Mouse (Mus musculus): ENCODE results near the gene Esyt2.
"Not testable (repeated sequence)": the region's sequence is repeated elsewhere in the genome, so short reads cannot be mapped to it uniquely, and the experiment has no call there.

The Esyt2 gene

DNA sequence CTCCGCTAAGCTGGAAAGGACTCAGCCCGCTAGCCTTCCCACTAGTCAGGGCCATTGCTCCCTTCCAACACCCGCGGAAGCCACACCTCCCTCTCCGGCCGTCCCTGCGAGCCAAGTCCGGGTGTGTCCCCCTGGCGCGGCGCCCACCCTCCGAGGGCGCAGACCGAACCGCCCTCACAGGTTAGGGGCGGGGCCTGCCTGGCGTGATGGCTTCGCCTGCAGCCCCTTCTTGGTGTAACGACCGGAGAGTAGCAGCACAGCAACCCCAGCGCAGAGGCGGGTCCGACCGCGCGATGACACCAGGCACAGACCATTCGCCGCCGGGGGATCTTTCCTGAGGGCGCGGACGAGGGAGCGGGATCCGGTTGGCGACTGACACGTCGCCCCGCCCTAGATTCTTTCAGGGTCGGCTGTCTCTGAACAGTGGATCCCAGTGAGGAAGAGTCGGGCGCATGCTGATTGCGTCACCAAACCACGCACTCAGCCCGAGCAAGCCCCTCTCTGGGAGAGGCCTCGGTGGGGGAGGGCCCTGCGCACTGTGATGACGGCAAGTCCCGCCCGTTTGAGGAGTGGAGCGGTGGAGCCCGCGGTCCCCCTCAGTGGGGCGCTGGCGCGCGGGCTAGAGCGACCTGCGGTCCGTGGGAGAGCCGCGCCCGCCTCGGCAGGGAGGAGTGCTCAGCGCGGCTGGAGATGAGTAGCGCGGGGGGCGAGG is at the start of gene Esyt2:
Esyt2 (plus strand) TSS at position 544 of the 712 bp plus-strand sequence.
- peak; percentile 100 for DNase-seq

GRCm38 (mm10) chr12:116231612-116232011 is 49.4 kb upstream of the Esyt2 start:
- DNase-seq = no peak

DNA sequence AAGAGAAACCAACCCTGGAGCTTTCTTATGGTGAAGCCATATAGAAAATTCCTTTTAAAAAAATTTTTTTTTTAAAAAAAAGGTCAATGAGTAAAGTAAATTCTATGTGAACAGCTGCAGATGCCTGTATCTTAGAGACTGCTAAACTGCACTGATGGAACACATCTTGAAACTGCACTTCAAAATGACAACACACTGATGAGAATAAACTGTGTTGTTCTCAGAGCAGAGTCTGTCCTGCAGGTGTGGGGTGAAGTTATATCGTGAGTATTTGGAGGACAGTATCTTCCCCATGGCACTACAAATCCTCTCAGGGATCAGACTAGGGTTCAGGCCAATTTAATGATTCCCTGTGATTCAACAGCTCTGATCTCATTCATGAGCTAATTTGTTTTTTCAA is 48.9 kb upstream of the Esyt2 start:
- DNase-seq = no peak

DNA sequence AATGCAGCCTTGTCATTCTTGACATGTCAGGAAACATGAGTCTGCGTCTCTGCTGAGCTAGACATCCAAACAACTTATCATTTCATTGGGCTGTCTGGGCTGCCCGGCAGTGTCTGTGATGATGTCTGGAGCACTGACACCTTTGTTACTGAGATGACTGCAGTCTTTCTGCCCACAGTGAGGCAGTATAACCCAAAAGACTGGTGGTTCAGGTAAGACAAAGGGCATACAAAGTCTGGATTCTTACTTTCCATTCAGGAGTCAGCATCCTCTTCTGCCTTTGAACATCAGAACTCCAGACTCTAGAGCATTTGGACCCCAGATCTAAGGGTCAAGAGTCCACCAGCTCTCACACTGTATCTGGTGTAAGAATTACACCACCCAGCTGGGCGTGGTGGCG is 45.6 kb upstream of the Esyt2 start:
- peak; percentile 5 for DNase-seq

DNA sequence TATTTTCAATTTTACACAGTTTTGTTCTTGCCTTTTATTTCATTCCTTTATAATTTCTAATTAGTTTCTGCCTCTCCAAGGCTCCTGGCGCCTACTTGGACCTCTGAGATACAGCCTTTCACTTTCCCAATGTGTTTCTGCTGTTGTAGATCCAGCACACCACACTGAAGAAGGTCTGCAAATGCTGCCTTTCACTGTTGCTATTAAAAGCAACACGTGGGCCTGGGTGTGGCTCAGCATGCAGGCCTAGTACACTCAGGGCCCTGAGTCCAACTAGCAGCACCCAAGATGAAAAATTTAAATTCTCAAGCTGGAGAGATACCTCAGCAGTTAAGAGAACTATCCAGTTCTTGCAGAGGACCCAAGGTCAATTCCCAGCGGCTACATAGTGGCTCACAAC is 44.3 kb upstream of the Esyt2 start:
- no peak for DNase-seq

DNA sequence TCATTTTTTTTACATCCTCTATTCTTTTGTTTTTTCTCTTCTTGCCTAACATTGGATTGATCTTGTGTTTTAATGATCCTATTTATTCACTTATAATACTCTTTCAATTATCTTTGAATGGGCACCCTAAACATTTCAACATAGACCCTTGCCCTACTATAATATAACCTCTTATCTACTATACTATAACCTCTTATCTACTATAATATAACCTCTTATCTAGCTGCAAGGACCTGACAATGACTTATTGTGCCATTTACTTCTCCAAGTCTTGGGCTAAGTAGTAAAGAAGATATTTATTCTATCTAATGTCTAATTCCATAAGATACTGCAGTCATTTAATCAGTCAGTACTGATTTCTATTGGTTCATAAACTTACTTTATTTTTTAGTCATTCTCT is 42.6 kb upstream of the Esyt2 start:
- no peak for DNase-seq

GRCm38 (mm10) chr12:116238803-116239202 is 42.2 kb upstream of the Esyt2 start:
- no peak for DNase-seq

- DNase-seq = no peak
Measured at GRCm38 (mm10) chr12:116244601-116245000, 36.4 kb upstream of the Esyt2 start.

- DNase-seq = no peak
Measured at GRCm38 (mm10) chr12:116254652-116255051, 26.3 kb upstream of the Esyt2 start.

DNA sequence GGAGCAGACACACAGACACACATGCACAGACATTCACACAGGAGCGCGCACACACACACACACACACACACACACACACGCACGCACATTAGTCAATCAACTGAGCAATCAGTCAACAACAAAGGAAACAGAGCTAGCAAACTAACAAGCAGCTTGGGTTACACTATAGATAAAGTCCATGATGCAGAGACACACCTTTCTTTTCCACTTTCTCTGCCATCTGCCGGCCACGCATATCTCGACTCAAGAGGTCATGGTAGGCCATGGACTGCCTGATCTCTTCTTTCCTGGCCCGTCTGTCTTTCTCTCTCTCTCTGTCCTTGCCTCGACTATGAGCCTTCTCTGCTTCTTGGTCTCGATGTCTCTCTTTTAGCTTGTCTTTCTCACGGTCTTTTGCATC is 25.4 kb upstream of the Esyt2 start:
- no peak for DNase-seq

GRCm38 (mm10) chr12:116258321-116258720 is 22.7 kb upstream of the Esyt2 start:
- DNase-seq = no peak

DNA sequence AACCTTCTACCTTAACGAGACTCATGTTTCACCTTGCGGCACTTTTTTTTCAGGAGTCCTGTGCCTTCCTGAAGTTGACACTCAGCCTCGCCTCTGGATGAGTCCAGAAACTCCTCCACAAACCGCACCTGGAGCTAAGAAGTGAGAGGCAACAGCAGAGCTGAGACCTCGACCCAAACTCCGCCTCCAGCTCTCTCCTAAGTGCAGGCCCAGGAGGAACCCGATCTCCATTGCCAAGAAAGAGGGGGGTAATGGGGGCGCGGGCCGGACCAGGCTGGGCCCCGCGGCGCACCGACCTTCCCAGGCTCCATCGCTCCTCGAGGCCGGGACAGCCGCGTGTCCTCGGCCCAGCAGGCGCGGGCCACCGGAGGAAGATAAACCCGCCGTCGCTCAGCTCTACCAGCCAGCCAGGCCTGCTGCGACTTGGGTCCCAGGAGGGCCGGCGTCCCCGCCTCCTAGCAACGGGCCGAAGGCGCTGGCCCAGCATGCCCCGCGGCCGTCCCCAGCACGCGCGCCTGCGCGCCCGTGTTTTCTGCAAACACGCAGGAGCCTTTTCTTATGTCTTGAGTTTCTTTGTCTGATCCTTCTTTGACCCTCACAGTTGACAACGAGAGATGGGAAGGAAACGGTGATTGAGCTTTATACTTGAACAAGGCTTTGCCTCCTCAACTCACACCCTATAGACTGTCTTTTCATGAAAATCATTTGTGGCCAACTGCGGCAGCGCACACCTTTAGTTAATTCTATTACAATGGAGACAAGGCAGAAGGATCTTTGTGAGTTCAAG is 18.2 kb upstream of the Esyt2 start, which contains the start of gene Wdr60:
Wdr60 (minus strand) TSS at position 468 of the 787 bp plus-strand sequence.
- peak; percentile 93 for DNase-seq

DNA sequence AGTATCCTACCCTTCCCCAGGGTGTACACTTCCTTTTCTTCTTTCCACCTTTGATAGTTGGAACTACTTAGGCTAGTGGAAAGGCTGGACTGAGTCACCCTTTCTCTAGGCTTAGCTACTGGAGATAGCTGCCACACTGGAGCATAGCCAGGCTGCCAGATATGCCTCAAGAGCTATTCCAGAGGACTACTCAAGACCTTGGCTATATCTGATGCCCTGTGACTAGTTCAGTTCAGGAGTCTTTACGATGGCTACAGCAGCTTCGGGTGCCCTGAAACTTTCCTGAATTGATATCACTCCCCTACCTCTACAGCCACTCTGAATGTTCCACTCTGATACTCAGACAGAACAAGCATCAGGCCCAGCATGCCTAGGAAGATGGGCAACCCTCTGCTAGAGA is 16.2 kb upstream of the Esyt2 start:
- no peak for DNase-seq

GRCm38 (mm10) chr12:116265275-116265674 is 15.7 kb upstream of the Esyt2 start:
- DNase-seq = no peak

GRCm38 (mm10) chr12:116269450-116269849 is 11.5 kb upstream of the Esyt2 start:
- DNase-seq = no peak

DNA sequence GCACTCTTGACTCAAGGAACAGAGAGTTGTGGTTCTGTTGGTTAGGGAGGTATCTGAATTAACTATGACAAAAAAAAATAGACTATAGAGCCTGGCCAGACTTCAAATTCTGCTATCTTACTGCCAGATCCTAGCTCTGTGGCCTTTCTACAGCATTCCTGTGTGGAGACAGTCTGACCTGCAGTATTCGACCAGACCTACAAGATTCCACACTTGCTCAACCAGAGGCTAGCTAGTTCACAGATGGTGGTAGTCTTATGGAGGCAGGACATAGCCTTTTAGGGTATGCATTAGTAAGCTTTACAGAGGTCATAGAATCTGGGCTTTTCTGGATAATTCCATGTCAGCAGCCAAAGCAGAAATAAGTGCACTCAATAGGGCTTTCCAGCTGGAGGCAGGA is 10.5 kb upstream of the Esyt2 start:
- DNase-seq = no peak

DNA sequence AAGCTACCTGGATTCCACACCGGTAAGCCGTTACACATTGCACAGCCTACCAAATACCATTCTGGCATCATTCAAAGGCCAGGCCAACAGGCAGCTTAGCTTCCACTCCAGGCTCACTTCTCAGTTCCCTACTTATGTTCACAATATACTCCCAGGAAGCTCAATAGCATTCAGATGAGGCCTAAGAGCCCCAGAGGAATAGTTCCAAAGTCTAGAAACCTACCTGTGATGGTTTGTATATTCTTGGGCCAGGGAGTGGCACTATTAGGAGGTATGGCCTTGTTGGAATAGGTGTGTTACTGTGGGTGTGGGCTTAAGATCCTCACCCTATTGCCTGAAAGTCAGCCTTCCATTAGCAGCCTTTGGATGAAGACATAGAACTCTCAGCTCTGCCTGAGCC is 9.9 kb upstream of the Esyt2 start:
- DNase-seq = no peak

GRCm38 (mm10) chr12:116273733-116274132 is 7.3 kb upstream of the Esyt2 start:
- no peak for DNase-seq

DNA sequence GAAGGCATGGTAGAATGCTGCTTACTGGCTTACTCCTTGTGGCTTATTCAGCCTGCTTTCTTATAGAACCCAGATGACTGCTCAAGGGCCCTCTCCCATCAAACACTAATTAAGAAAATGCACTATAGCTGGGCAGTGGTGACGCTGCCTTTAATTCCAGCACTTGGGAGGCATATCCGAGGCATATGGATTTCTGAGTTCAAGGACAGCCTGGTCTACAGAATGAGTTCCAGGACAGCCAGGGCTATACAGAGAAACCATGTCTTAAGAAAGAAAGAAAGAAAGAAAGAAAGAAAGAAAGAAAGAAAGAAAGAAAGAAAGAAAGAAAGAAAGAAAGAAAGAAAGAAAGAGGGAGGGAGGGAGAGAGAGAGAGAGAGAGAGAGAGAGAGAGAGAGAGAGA is 5.9 kb upstream of the Esyt2 start, which contains the start of gene Gm11027:
Gm11027 (plus strand) TSS at position 301 of the 400 bp plus-strand sequence.
- DNase-seq = not testable (repeated sequence)

- DNase-seq = no peak
Measured at GRCm38 (mm10) chr12:116275631-116276030, 5.4 kb upstream of the Esyt2 start.

DNA sequence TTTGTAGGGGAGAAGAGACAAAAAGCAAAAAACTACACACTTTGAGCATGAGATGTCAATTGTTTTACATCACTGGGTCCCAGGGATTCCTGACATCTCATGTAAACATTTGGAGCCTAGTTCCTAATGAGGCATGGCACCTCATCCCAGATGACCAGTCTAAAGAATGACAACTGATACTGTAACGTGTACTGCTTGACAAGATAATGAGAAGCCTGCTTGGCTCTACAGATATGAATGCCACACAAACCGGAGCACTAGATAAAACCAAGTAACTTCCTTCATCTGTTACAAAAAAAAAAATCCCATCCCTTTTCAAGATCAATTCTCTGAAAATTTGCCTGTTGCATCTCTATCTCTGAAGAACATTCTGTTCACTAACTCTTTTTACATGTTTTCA is 4.0 kb upstream of the Esyt2 start:
- DNase-seq = no peak

DNA sequence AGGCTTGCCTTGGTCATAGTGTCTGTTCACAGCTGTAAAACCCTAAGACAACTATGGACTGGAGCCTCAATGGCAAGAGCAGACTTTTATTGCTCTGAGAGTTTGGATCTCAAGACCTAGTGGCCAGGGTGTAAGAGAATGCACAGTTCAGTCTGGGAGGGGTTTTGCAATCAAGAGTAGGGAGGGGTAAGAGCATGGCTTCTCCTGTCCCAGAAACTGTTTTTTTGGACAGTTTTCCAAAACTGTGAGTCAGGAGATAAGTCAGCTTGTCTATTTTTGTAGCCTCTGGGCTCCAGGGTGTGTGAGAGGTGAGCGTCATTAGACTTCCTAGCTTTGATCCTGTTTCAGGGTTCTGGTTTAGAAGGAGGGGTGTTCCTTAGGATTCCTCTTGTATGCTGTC is 2.5 kb upstream of the Esyt2 start:
- DNase-seq = no peak

- DNase-seq = no peak
Measured at GRCm38 (mm10) chr12:116279181-116279580, 1.8 kb upstream of the Esyt2 start.

GRCm38 (mm10) chr12:116280149-116280652 is 795 bp upstream of the Esyt2 start:
- DNase-seq = no peak

All from retina, postnatal 1 day (tissue).